Mouse (Mus musculus): ENCODE measurements around the gene Ccdc3. TPM values are rescaled to one million over a fixed set of nuclear protein-coding genes. Genes with fewer than 3 reads are reported as not detected.

Gene Ccdc3
- polyA plus RNA-seq, 1 experiment = 0.19 TPM

- H3ac ChIP-seq (ENCODE audit: control insufficient read depth, insufficient read length, low read depth) = no peak overlapping the region
- no peaks in the 10 kb centered on the region for H3K27me3 ChIP-seq (ENCODE audit: control insufficient read depth, insufficient read depth, insufficient read length)
- no peaks in the 10 kb centered on the region for H3K79me3 ChIP-seq (ENCODE audit: low read depth)
- H3K79me2 ChIP-seq (ENCODE audit: control insufficient read depth, insufficient read depth) = no peaks in the 10 kb centered on the region
- no peaks in the 10 kb centered on the region for H3K36me3 ChIP-seq (ENCODE audit: control insufficient read depth, insufficient read depth)
- no peak overlapping the region for H3K4me3 ChIP-seq (ENCODE audit: insufficient read depth, poor library complexity, severe bottlenecking)
- no peak for TF ChIP-seq MYOG (IDR thresholded peaks at IDR 0.05; ENCODE audit: control insufficient read depth, extremely low read depth, insufficient read length)
Observed at GRCm38 (mm10) chr2:5162756-5163155, 25.2 kb downstream of the Ccdc3 start.

- TF ChIP-seq USF1 (IDR thresholded peaks at IDR 0.05; ENCODE audit: low read depth) = no peak
- peak; percentile 57 for TF ChIP-seq MAX (IDR thresholded peaks at IDR 0.05)
- H3K79me2 ChIP-seq (ENCODE audit: control insufficient read depth, insufficient read depth) = no peaks in the 10 kb centered on the region
- H3K79me3 ChIP-seq (ENCODE audit: low read depth) = no peaks in the 10 kb centered on the region
- no peak overlapping the region for H3ac ChIP-seq (ENCODE audit: control insufficient read depth, insufficient read length, low read depth)
- H3K27me3 ChIP-seq (ENCODE audit: control insufficient read depth, insufficient read depth, insufficient read length) = no peaks in the 10 kb centered on the region
- H3K4me3 ChIP-seq (ENCODE audit: insufficient read depth, poor library complexity, severe bottlenecking) = no peak overlapping the region
- H3K36me3 ChIP-seq (ENCODE audit: control insufficient read depth, insufficient read depth) = no peaks in the 10 kb centered on the region
Observed at GRCm38 (mm10) chr2:5165941-5166361, 28.4 kb downstream of the Ccdc3 start.

GRCm38 (mm10) chr2:5166796-5167195 lies 29.2 kb downstream of the Ccdc3 start:
- Histone ChIP-seq H3ac (ENCODE audit: control insufficient read depth, insufficient read length, low read depth) (no peak overlapping the region), H3K79me3 (ENCODE audit: low read depth) (no peaks in the 10 kb centered on the region), H3K27me3 (ENCODE audit: control insufficient read depth, insufficient read depth, insufficient read length) (no peaks in the 10 kb centered on the region), H3K4me3 (ENCODE audit: insufficient read depth, poor library complexity, severe bottlenecking) (no peak overlapping the region), H3K36me3 (ENCODE audit: control insufficient read depth, insufficient read depth) (no peaks in the 10 kb centered on the region), H3K79me2 (ENCODE audit: control insufficient read depth, insufficient read depth) (no peaks in the 10 kb centered on the region)
- peak; percentile 83 for TF ChIP-seq MYOD1 (IDR thresholded peaks at IDR 0.05; ENCODE audit: control insufficient read depth, insufficient read length, low read depth)
- no peak for TF ChIP-seq USF1 (IDR thresholded peaks at IDR 0.05; ENCODE audit: low read depth)
- TF ChIP-seq FOSL1 (IDR thresholded peaks at IDR 0.05; ENCODE audit: insufficient read depth, low read length, poor library complexity, severe bottlenecking) = no peak
- TF ChIP-seq MAX (IDR thresholded peaks at IDR 0.05) = no peak

- no peak for TF ChIP-seq MYOD1 (IDR thresholded peaks at IDR 0.05; ENCODE audit: control insufficient read depth, insufficient read length, low read depth)
- no peak for TF ChIP-seq MYOG (IDR thresholded peaks at IDR 0.05; ENCODE audit: control insufficient read depth, extremely low read depth, insufficient read length)
- TF ChIP-seq CTCF (IDR thresholded peaks at IDR 0.05; ENCODE audit: control insufficient read depth, insufficient read depth, insufficient read length) = no peak
- no peak for TF ChIP-seq CEBPB (IDR thresholded peaks at IDR 0.05; ENCODE audit: low read depth)
- no peak for TF ChIP-seq MAX (IDR thresholded peaks at IDR 0.05)
- TF ChIP-seq USF1 (IDR thresholded peaks at IDR 0.05; ENCODE audit: low read depth) = no peak
- no peak for TF ChIP-seq FOSL1 (IDR thresholded peaks at IDR 0.05; ENCODE audit: insufficient read depth, low read length, poor library complexity, severe bottlenecking)
- H3K27me3 ChIP-seq (ENCODE audit: control insufficient read depth, insufficient read depth, insufficient read length) = no peaks in the 10 kb centered on the region
- no peaks in the 10 kb centered on the region for H3K79me3 ChIP-seq (ENCODE audit: low read depth)
- no peaks in the 10 kb centered on the region for H3K79me2 ChIP-seq (ENCODE audit: control insufficient read depth, insufficient read depth)
- no peaks in the 10 kb centered on the region for H3K36me3 ChIP-seq (ENCODE audit: control insufficient read depth, insufficient read depth)
- H3ac ChIP-seq (ENCODE audit: control insufficient read depth, insufficient read length, low read depth) = no peak overlapping the region
- no peak overlapping the region for H3K4me3 ChIP-seq (ENCODE audit: insufficient read depth, poor library complexity, severe bottlenecking)
Observed at GRCm38 (mm10) chr2:5170815-5171214, 33.2 kb downstream of the Ccdc3 start.

- Histone ChIP-seq H3ac (ENCODE audit: control insufficient read depth, insufficient read length, low read depth) (no peak overlapping the region), H3K79me2 (ENCODE audit: control insufficient read depth, insufficient read depth) (no peaks in the 10 kb centered on the region), H3K36me3 (ENCODE audit: control insufficient read depth, insufficient read depth) (no peaks in the 10 kb centered on the region), H3K27me3 (ENCODE audit: control insufficient read depth, insufficient read depth, insufficient read length) (no peaks in the 10 kb centered on the region), H3K4me3 (ENCODE audit: insufficient read depth, poor library complexity, severe bottlenecking) (no peak overlapping the region), H3K79me3 (ENCODE audit: low read depth) (no peaks in the 10 kb centered on the region)
- TF ChIP-seq CEBPB (IDR thresholded peaks at IDR 0.05; ENCODE audit: low read depth) (no peak), MYOD1 (IDR thresholded peaks at IDR 0.05; ENCODE audit: control insufficient read depth, insufficient read length, low read depth) (no peak), FOSL1 (IDR thresholded peaks at IDR 0.05; ENCODE audit: insufficient read depth, low read length, poor library complexity, severe bottlenecking) (no peak), CTCF (IDR thresholded peaks at IDR 0.05; ENCODE audit: control insufficient read depth, insufficient read depth, insufficient read length) (no peak), MAX (IDR thresholded peaks at IDR 0.05) (no peak), USF1 (IDR thresholded peaks at IDR 0.05; ENCODE audit: low read depth) (no peak), MYOG (IDR thresholded peaks at IDR 0.05; ENCODE audit: control insufficient read depth, extremely low read depth, insufficient read length) (no peak)
Observed at GRCm38 (mm10) chr2:5171301-5172000, 33.9 kb downstream of the Ccdc3 start.

GRCm38 (mm10) chr2:5172773-5173172 lies 35.2 kb downstream of the Ccdc3 start:
- TF ChIP-seq MAX (IDR thresholded peaks at IDR 0.05) (no peak), MYOG (IDR thresholded peaks at IDR 0.05; ENCODE audit: control insufficient read depth, extremely low read depth, insufficient read length) (no peak), MYOD1 (IDR thresholded peaks at IDR 0.05; ENCODE audit: control insufficient read depth, insufficient read length, low read depth) (no peak), USF1 (IDR thresholded peaks at IDR 0.05; ENCODE audit: low read depth) (no peak), CTCF (IDR thresholded peaks at IDR 0.05; ENCODE audit: control insufficient read depth, insufficient read depth, insufficient read length) (no peak)

More at GRCm38 (mm10) chr2:5172773-5173172, 35.2 kb downstream of the Ccdc3 start:
- no peaks in the 10 kb centered on the region for H3K79me2 ChIP-seq (ENCODE audit: control insufficient read depth, insufficient read depth)
- no peaks in the 10 kb centered on the region for H3K79me3 ChIP-seq (ENCODE audit: low read depth)
- H3K36me3 ChIP-seq (ENCODE audit: control insufficient read depth, insufficient read depth) = no peaks in the 10 kb centered on the region
- H3K27me3 ChIP-seq (ENCODE audit: control insufficient read depth, insufficient read depth, insufficient read length) = no peaks in the 10 kb centered on the region
- no peak overlapping the region for H3K4me3 ChIP-seq (ENCODE audit: insufficient read depth, poor library complexity, severe bottlenecking)
- H3ac ChIP-seq (ENCODE audit: control insufficient read depth, insufficient read length, low read depth) = no peak overlapping the region
